Mouse (Mus musculus) adrenal gland, postnatal 0 days (tissue): ENCODE measurements around the gene Otc. TPM values are rescaled to one million over a fixed set of nuclear protein-coding genes. Genes with fewer than 3 reads are reported as not detected.

ENCODE experiments used
- polyA plus RNA-seq: library from polyadenylated mRNA; unstranded; fragments of >200 nt; fragmentation: Nextera tagmentation; extraction: Ambion mirVana; gene quantifications from 2 replicates; pipeline ENCODE4 v1.2.1, GENCODE M21; 2015

Gene Otc
- polyA plus RNA-seq, result 1.7 and 2.5 TPM in 2 replicates

DNA sequence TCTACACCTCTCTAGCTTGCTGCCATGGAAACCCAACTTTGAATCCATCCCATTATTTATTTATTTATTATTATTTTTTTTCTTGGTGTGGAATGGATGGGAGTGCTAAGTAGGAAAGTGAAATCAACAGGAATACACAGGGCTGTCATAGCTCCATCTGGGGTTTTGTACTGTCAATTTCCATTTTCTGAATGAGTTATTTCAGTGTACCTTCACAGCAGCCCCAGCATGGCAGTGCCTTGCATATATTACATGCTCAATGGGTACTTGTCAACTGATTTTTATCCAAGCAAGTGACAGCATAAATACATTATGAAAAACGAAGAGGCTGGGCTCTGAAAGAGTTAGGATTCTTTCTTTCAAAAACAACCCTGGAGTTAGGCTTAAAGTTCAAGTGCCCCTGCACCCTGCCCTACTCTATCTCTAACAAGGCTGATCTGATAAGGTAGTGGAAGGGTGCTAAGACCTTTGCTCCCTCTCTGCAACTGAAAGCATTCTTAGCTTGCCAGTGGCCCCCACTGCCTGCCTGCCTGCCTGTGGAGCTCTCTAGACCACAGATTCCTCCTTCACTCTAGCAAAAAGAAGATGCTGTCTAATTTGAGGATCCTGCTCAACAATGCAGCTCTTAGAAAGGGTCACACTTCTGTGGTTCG is at the start of gene Otc:
Gene Otc, plus strand, starts transcription at position 454 of the 653 bp plus-strand sequence.

DNA sequence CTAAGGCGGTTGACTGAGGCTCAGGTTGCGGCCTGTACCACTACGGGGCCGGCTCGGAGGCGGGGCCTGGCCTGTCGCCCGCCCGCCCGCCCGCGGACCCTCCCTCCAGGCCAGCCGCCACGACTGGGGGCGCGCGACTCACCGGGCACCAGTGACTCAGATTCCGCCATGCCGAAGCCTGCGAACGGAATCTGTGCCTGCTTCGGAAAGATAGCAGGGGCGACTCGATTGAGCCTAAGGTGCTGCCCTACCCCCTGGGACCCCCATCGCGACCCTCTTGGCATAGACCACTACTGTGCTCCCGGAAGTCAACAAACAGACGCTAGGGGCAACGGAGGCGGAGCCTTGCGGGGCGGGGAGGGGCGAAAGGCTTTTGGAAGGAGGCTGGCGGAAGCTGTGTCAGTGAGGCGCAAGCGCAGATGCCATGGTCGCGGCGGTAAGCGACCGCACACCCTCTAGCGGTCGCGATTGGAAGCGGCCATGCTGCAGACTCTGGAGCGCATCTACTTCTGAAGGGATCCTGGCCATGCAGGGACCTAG is 35.6 kb upstream of the Otc start, which contains the start of gene Rpgr:
Gene Rpgr, minus strand, starts transcription at position 511 of the 540 bp plus-strand sequence.

Other genes starting within 250 kb of the Otc start
- 12.5 and 19.2 TPM in 2 replicates for gene Srpx, start 134.6 kb upstream of the Otc start, polyA plus RNA-seq
- gene Rpgr, start 35.4 kb upstream of the Otc start, polyA plus RNA-seq, result 9.5 and 11.1 TPM in 2 replicates
- 96.8 and 117 TPM in 2 replicates for gene Tspan7, start 232.9 kb downstream of the Otc start, polyA plus RNA-seq